Mouse (Mus musculus) heart, embryonic 10.5 days (tissue): ENCODE measurements around the gene Dnajc2. TPM values are rescaled to one million over a fixed set of nuclear protein-coding genes. Genes with fewer than 3 reads are reported as not detected.
A peak's percentile ranks its signal among the peaks of the same experiment; 100 is the strongest.

ENCODE experiments used
- DNase-seq: peaks from one replicate; pipeline ENCODE4 v3.0.0-alpha.2; 2017; ENCODE audit warnings: low spot score
- H3K27ac ChIP-seq: fragments of 300-500 bp; sonication (generic); 2 replicates; pipeline ENCODE4 v1.5.1; 2016; ENCODE audit warnings: mild to moderate bottlenecking
- H3K27me3 ChIP-seq: fragments of 300-500 bp; sonication (generic); 2 replicates; pipeline ENCODE4 v1.6.1; 2016; ENCODE audit warnings: mild to moderate bottlenecking; ENCODE audit not compliant: poor library complexity, insufficient read depth, severe bottlenecking
- H3K36me3 ChIP-seq: fragments of 300-500 bp; sonication (generic); 2 replicates; pipeline ENCODE4 v1.6.1; 2016; ENCODE audit warnings: mild to moderate bottlenecking, moderate library complexity
- H3K4me1 ChIP-seq: fragments of 300-500 bp; sonication (generic); 2 replicates; pipeline ENCODE4 v1.6.1; 2016; ENCODE audit warnings: mild to moderate bottlenecking
- H3K4me3 ChIP-seq: fragments of 300-500 bp; sonication (generic); 2 replicates; pipeline ENCODE4 v1.5.1; 2016; ENCODE audit warnings: mild to moderate bottlenecking, moderate library complexity
- H3K9me3 ChIP-seq: fragments of 300-500 bp; sonication (generic); 2 replicates; pipeline ENCODE4 v1.6.1; 2016; ENCODE audit warnings: mild to moderate bottlenecking, moderate library complexity
- WGBS: fragments of 180-500 bp; shearing (Covaris S2); methylation state at CpG from one replicate; pipeline ENCODE4 v1.1.7; 2016; 5-methylcytosine and 5-hydroxymethylcytosine counted together
- polyA plus RNA-seq: library from polyadenylated mRNA; unstranded; fragments of >200 nt; fragmentation: Nextera tagmentation; extraction: Ambion mirVana; gene quantifications from 2 replicates; pipeline ENCODE4 v1.2.1, GENCODE M21; 2016

Dnajc2 gene
- polyA plus RNA-seq, 1 experiment from 2014 or later = 82.9 TPM

- Histone ChIP-seq H3K9me3 (no peaks in the 10 kb centered on the region), H3K4me3 (peak overlapping the region; percentile 94), H3K4me1 (peaks cover 19% of the 10 kb centered on the region), H3K27me3 (no peaks in the 10 kb centered on the region), H3K27ac (peak overlapping the region; percentile 97), H3K36me3 (peaks cover 31% of the 10 kb centered on the region)
- peak; percentile 95 for DNase-seq
- 2% methylated on average over 51 of the region's 51 CpGs for WGBS
These were observed 1.5 kb upstream of the Dnajc2 start for GRCm38 (mm10) chr5:21786258-21787185.

GRCm38 (mm10) chr5:21785776-21786175 lies 725 bp upstream of the Dnajc2 start:
- no peak for DNase-seq
- Histone ChIP-seq H3K36me3 (peaks cover 34% of the 10 kb centered on the region), H3K27ac (peak overlapping the region; percentile 97; the same call in 1 of the 2 replicates), H3K27me3 (no peaks in the 10 kb centered on the region), H3K4me1 (peaks cover 19% of the 10 kb centered on the region), H3K9me3 (no peaks in the 10 kb centered on the region), H3K4me3 (peak overlapping the region; percentile 94)
- WGBS = 79% methylated on average over 7 of the region's 7 CpGs

GRCm38 (mm10) chr5:21784161-21785052 lies 644 bp downstream of the Dnajc2 start:
- Histone ChIP-seq H3K4me3 (peak overlapping the region; percentile 95), H3K36me3 (peaks cover 45% of the 10 kb centered on the region), H3K9me3 (no peaks in the 10 kb centered on the region), H3K27me3 (no peaks in the 10 kb centered on the region), H3K4me1 (peaks cover 19% of the 10 kb centered on the region), H3K27ac (peak overlapping the region; percentile 93)
- DNase-seq = peak; percentile 78
- under 1% methylated on average over 51 of the region's 51 CpGs for WGBS

GRCm38 (mm10) chr5:21776491-21776890 lies 8.6 kb downstream of the Dnajc2 start:
- no peak overlapping the region for H3K27ac ChIP-seq
- no peaks in the 10 kb centered on the region for H3K27me3 ChIP-seq
- no peaks in the 10 kb centered on the region for H3K4me1 ChIP-seq
- no peak overlapping the region for H3K4me3 ChIP-seq
- no peaks in the 10 kb centered on the region for H3K9me3 ChIP-seq
- H3K36me3 ChIP-seq = peaks cover 76% of the 10 kb centered on the region
- DNase-seq = no peak
- 94% methylated on average over 6 of the region's 6 CpGs for WGBS

- no peaks in the 10 kb centered on the region for H3K27me3 ChIP-seq
- DNase-seq = no peak
- no peaks in the 10 kb centered on the region for H3K4me1 ChIP-seq
- 94% methylated on average over 6 of the region's 6 CpGs for WGBS
- H3K4me3 ChIP-seq = no peak overlapping the region
- H3K9me3 ChIP-seq = no peaks in the 10 kb centered on the region
- no peak overlapping the region for H3K27ac ChIP-seq
- peaks cover 78% of the 10 kb centered on the region for H3K36me3 ChIP-seq
These were observed 15.2 kb downstream of the Dnajc2 start for GRCm38 (mm10) chr5:21769841-21770240.

GRCm38 (mm10) chr5:21768506-21768905 lies 16.5 kb downstream of the Dnajc2 start:
- Histone ChIP-seq H3K9me3 (no peaks in the 10 kb centered on the region), H3K36me3 (peaks cover 79% of the 10 kb centered on the region), H3K4me1 (no peaks in the 10 kb centered on the region), H3K27me3 (no peaks in the 10 kb centered on the region), H3K4me3 (no peak overlapping the region), H3K27ac (no peak overlapping the region)
- WGBS = 91% methylated on average over 4 of the region's 4 CpGs
- no peak for DNase-seq

- Histone ChIP-seq H3K4me1 (no peaks in the 10 kb centered on the region), H3K4me3 (no peak overlapping the region), H3K27me3 (no peaks in the 10 kb centered on the region), H3K9me3 (no peaks in the 10 kb centered on the region), H3K27ac (no peak overlapping the region), H3K36me3 (peaks cover 98% of the 10 kb centered on the region)
- WGBS = 95% methylated on average over 8 of the region's 8 CpGs
- DNase-seq = no peak
These were observed 39.1 kb downstream of the Dnajc2 start for GRCm38 (mm10) chr5:21745966-21746365.

- Histone ChIP-seq H3K27ac (no peak overlapping the region), H3K27me3 (no peaks in the 10 kb centered on the region), H3K36me3 (peaks cover 95% of the 10 kb centered on the region), H3K9me3 (no peaks in the 10 kb centered on the region), H3K4me1 (no peaks in the 10 kb centered on the region), H3K4me3 (no peak overlapping the region)
- DNase-seq = no peak
These were observed 40.4 kb downstream of the Dnajc2 start for GRCm38 (mm10) chr5:21744651-21745050.

- Histone ChIP-seq H3K9me3 (no peaks in the 10 kb centered on the region), H3K4me3 (no peak overlapping the region), H3K27ac (no peak overlapping the region), H3K27me3 (no peaks in the 10 kb centered on the region), H3K36me3 (peaks cover 95% of the 10 kb centered on the region), H3K4me1 (no peaks in the 10 kb centered on the region)
- 97% methylated on average over 10 of the region's 10 CpGs for WGBS
- DNase-seq = no peak
These were observed 41.4 kb downstream of the Dnajc2 start for GRCm38 (mm10) chr5:21743606-21744005.

- Histone ChIP-seq H3K9me3 (no peaks in the 10 kb centered on the region), H3K27me3 (no peaks in the 10 kb centered on the region), H3K4me1 (peaks cover 9% of the 10 kb centered on the region), H3K27ac (no peak overlapping the region), H3K4me3 (no peak overlapping the region), H3K36me3 (peaks cover 58% of the 10 kb centered on the region)
- DNase-seq = no peak
- WGBS = 90% methylated on average over 13 of the region's 13 CpGs
These were observed 45.2 kb downstream of the Dnajc2 start for GRCm38 (mm10) chr5:21739881-21740280.

- DNase-seq = no peak
- no peaks in the 10 kb centered on the region for H3K27me3 ChIP-seq
- H3K27ac ChIP-seq = no peak overlapping the region
- H3K9me3 ChIP-seq = no peaks in the 10 kb centered on the region
- no peak overlapping the region for H3K4me3 ChIP-seq
- peaks cover 9% of the 10 kb centered on the region for H3K4me1 ChIP-seq
- WGBS = 92% methylated on average over 11 of the region's 11 CpGs
- peaks cover 51% of the 10 kb centered on the region for H3K36me3 ChIP-seq
These were observed 45.9 kb downstream of the Dnajc2 start for GRCm38 (mm10) chr5:21739120-21739519.

GRCm38 (mm10) chr5:21737620-21738019 lies 47.4 kb downstream of the Dnajc2 start:
- peaks cover 36% of the 10 kb centered on the region for H3K36me3 ChIP-seq
- peak overlapping the region; percentile 95 for H3K4me3 ChIP-seq
- no peaks in the 10 kb centered on the region for H3K9me3 ChIP-seq
- DNase-seq = no peak
- no peaks in the 10 kb centered on the region for H3K27me3 ChIP-seq
- 26% methylated on average over 10 of the region's 10 CpGs for WGBS
- H3K27ac ChIP-seq = peak overlapping the region; percentile 97
- H3K4me1 ChIP-seq = peaks cover 9% of the 10 kb centered on the region
